Mouse (Mus musculus) stomach, postnatal 0 days (tissue): Measurements from ENCODE around the gene Anxa8.

ENCODE experiments used
- CTCF ChIP-seq: IDR thresholded peaks from 2 replicates; pipeline ENCODE4 v1.5.1; 2016; ENCODE audit warnings: antibody characterized with exemption, low read depth, mild to moderate bottlenecking, moderate library complexity
- EP300 ChIP-seq: optimal IDR thresholded peaks from 2 replicates; pipeline ENCODE3; 2016; ENCODE audit warnings: antibody characterized with exemption

DNA sequence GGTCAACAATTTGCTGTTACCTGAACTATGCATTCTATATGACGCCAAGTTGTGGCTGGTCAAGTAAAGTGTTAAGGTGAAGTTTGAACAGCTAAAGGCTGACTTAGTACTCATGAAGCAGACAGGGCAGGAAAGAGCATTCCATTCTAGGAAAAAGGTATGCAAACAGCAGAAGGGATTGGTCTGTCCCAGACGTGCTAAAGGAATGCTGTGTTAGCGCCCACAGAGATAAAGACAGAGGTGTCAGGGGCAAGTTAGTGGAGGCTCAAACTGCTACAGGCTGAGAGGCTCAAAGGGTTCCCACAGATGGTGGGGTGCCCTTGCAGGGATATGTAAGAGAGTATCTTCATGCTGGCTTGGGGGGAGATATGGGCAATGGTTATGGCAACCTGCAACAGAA, 18.1 kb downstream of the Anxa8 start:
- TF ChIP-seq CTCF (no peak), EP300 (no peak)
